Comparison of ENCODE assay signal across 9 mouse cellular contexts in genomic region chr6:134440023-134440422, GRCm38 (mm10). TPM values are rescaled to one million over a fixed set of nuclear protein-coding genes. Genes with fewer than 3 reads are reported as not detected.
DNase-seq lines count a peak whose midpoint lies in the region; ATAC-seq and TF ChIP-seq lines count a peak whose summit lies in the region.
"Had no signal": no experiment of that assay in that cellular context is flagged by ENCODE, and none has a peak within 500 bp of the region (broad histone marks: within the 10 kb centered on the region; RNA-seq: fewer than 3 reads in every experiment).

No protein-coding gene starts in this region.

- H3K4me3 ChIP-seq in gastrocnemius, adult 2 months = peak overlapping the region; percentile 61
- peak overlapping the region; percentile 25 for H3K4me3 ChIP-seq in embryonic facial prominence, embryonic 14.5 days (ENCODE audit: low read depth, low read length)
- H3K4me3 ChIP-seq in hindbrain, embryonic 10.5 days = peak overlapping the region; percentile 36; the same call in 1 of the 2 replicates
- H3K4me3 ChIP-seq in midbrain, embryonic 14.5 days (replicated peaks; ENCODE audit: low read depth, low read length) = peak overlapping the region; percentile 29; the same call in 1 of the 2 replicates

- no peaks in the 10 kb centered on the region for H3K9me3 ChIP-seq in embryonic facial prominence, embryonic 14.5 days (ENCODE audit: control insufficient read depth, low read length)
- H3K9me3 ChIP-seq in hindbrain, embryonic 10.5 days = no peaks in the 10 kb centered on the region
- no peaks in the 10 kb centered on the region for H3K9me3 ChIP-seq in midbrain, embryonic 14.5 days (ENCODE audit: control insufficient read depth, low read length)

- ATAC-seq in embryonic facial prominence, embryonic 14.5 days (ENCODE audit: low read depth) = no peak; the same call in 1 of the 2 replicates
- ATAC-seq in midbrain, embryonic 14.5 days (ENCODE audit: low FRiP score, low TSS enrichment) = 0 out of 2 replicates have a peak, but pooled peaks have one; percentile 8
- no peak for ATAC-seq in erythroid progenitor cell, adult 5-6 weeks (replicated peaks; ENCODE audit: low FRiP score, poor library complexity, severe bottlenecking)

- WGBS in embryonic facial prominence, embryonic 14.5 days = 11% methylated on average over 10 of the region's 10 CpGs
- WGBS in hindbrain, embryonic 10.5 days = 25% methylated on average over 10 of the region's 10 CpGs
- 26% methylated on average over 10 of the region's 10 CpGs for WGBS in midbrain, embryonic 14.5 days

- intact Hi-C loops in gastrocnemius, adult 2 months (cut with DNase I) = no loop called here
- intact Hi-C loops in gastrocnemius, postnatal 36 days (cut with DNase I) = no loop called here

- H3K36me3 ChIP-seq in embryonic facial prominence, embryonic 14.5 days (ENCODE audit: control insufficient read depth, insufficient read depth, low read length) = peaks cover 4% of the 10 kb centered on the region
- peaks cover 5% of the 10 kb centered on the region for H3K36me3 ChIP-seq in hindbrain, embryonic 10.5 days
- peaks cover 3% of the 10 kb centered on the region; the same call in 1 of the 2 replicates for H3K36me3 ChIP-seq in midbrain, embryonic 14.5 days (ENCODE audit: control insufficient read depth, insufficient read depth, low read length)

- peaks cover 19% of the 10 kb centered on the region for H3K4me1 ChIP-seq in embryonic facial prominence, embryonic 14.5 days (ENCODE audit: control insufficient read depth, insufficient read depth, low read length)
- H3K4me1 ChIP-seq in hindbrain, embryonic 10.5 days (replicated peaks) = peaks cover 17% of the 10 kb centered on the region
- H3K4me1 ChIP-seq in midbrain, embryonic 14.5 days (ENCODE audit: control insufficient read depth, insufficient read depth, low read length) = peaks cover 12% of the 10 kb centered on the region; the same call in 1 of the 2 replicates

- peak overlapping the region; percentile 51 for H3K4me2 ChIP-seq in embryonic facial prominence, embryonic 14.5 days (ENCODE audit: low read depth, low read length)
- peak overlapping the region; percentile 60 for H3K4me2 ChIP-seq in midbrain, embryonic 14.5 days (ENCODE audit: low read length)

- TF ChIP-seq CTCF in gastrocnemius, adult 2 months (IDR thresholded peaks at IDR 0.05) = no peak

- DNase-seq in gastrocnemius, adult 2 months = peak; percentile 45
- no peak for DNase-seq in gastrocnemius, postnatal 36 days
- no peak for DNase-seq in embryonic facial prominence, embryonic 14.5 days (ENCODE audit: low spot score)
- DNase-seq in hindbrain, embryonic 10.5 days (ENCODE audit: low spot score) = no peak
- DNase-seq in midbrain, embryonic 14.5 days = peak; percentile 24
- no peak for DNase-seq in layer of hippocampus, adult 9-11 months
- no peak for DNase-seq in cerebellum, adult 8-10 months

- H3K27ac ChIP-seq in gastrocnemius, adult 2 months = peak overlapping the region; percentile 76
- peak overlapping the region; percentile 87 for H3K27ac ChIP-seq in embryonic facial prominence, embryonic 14.5 days (replicated peaks; ENCODE audit: low read depth, low read length)
- peak overlapping the region; percentile 68 for H3K27ac ChIP-seq in hindbrain, embryonic 10.5 days
- peak overlapping the region; percentile 64 for H3K27ac ChIP-seq in midbrain, embryonic 14.5 days (replicated peaks; ENCODE audit: low read depth, low read length)
- H3K27ac ChIP-seq: liver, embryonic 14.5 days had no signal

- no peaks in the 10 kb centered on the region for H3K27me3 ChIP-seq in embryonic facial prominence, embryonic 14.5 days (replicated peaks; ENCODE audit: control insufficient read depth, insufficient read depth, low read length)
- no peaks in the 10 kb centered on the region for H3K27me3 ChIP-seq in hindbrain, embryonic 10.5 days (ENCODE audit: insufficient read depth, poor library complexity, severe bottlenecking)
- H3K27me3 ChIP-seq in midbrain, embryonic 14.5 days (ENCODE audit: control insufficient read depth, insufficient read depth, low read length) = no peaks in the 10 kb centered on the region

- peak overlapping the region; percentile 51; the same call in 1 of the 2 replicates for H3K9ac ChIP-seq in embryonic facial prominence, embryonic 14.5 days (ENCODE audit: low read depth, low read length)
- peak overlapping the region; percentile 43; the same call in 1 of the 2 replicates for H3K9ac ChIP-seq in midbrain, embryonic 14.5 days (replicated peaks; ENCODE audit: low read length)
- H3K9ac ChIP-seq: liver, embryonic 14.5 days had no signal

RNA-seq across cellular contexts. Expression of gene Bcl2l14, which starts 43.9 kb away (rescaled TPM):
- total RNA-seq in gastrocnemius, adult 2 months (2021) = not detected
- not detected for total RNA-seq in gastrocnemius, postnatal 36 days (2021)
- polyA plus RNA-seq in embryonic facial prominence, embryonic 14.5 days (2014; fragmentation: Nextera tagmentation; extraction: Ambion mirVana) = 2.6 and 3.0 TPM in 2 replicates
- polyA plus RNA-seq in hindbrain, embryonic 10.5 days (2016; fragmentation: Nextera tagmentation; extraction: Ambion mirVana) = 0.31 and 0.42 TPM in 2 replicates
- not detected in 2 replicates for polyA plus RNA-seq in midbrain, embryonic 14.5 days (2014; fragmentation: Nextera tagmentation; extraction: Ambion mirVana)
- not detected in 2 replicates for total RNA-seq in erythroid progenitor cell, adult 5-6 weeks (2015; ENCODE audit: low replicate concordance)
- not detected in 2 replicates for total RNA-seq in erythroid progenitor cell, adult 5-6 weeks (2017; ENCODE audit: low replicate concordance)

Comparison
In these comparisons a context has a peak if more than half of its experiments do, and no peak if none do; other contexts are left out.
1. DNase-seq: peak in gastrocnemius, adult 2 months (single experiment) and midbrain, embryonic 14.5 days (single experiment); none in gastrocnemius, postnatal 36 days (0 of 2), embryonic facial prominence, embryonic 14.5 days (single experiment), hindbrain, embryonic 10.5 days (single experiment), layer of hippocampus, adult 9-11 months (single experiment) and cerebellum, adult 8-10 months (single experiment).
2. Peak in every context shown above with its lines, with median percentiles within 50 percentile points of each other: H3K27ac ChIP-seq and H3K4me3 ChIP-seq.